Mouse (Mus musculus) cerebellum, adult (tissue): ENCODE results near the gene Sept1.

Experiments
- ATAC-seq: cut with Nextera tagmentation; 2 replicates; pipeline ENCODE4 v1.9.2; 2017; ENCODE audit warnings: mild to moderate bottlenecking, moderate library complexity, mixed read lengths; ENCODE audit not compliant: insufficient number of reproducible peaks, low FRiP score, low TSS enrichment

Gene Sept1

DNA sequence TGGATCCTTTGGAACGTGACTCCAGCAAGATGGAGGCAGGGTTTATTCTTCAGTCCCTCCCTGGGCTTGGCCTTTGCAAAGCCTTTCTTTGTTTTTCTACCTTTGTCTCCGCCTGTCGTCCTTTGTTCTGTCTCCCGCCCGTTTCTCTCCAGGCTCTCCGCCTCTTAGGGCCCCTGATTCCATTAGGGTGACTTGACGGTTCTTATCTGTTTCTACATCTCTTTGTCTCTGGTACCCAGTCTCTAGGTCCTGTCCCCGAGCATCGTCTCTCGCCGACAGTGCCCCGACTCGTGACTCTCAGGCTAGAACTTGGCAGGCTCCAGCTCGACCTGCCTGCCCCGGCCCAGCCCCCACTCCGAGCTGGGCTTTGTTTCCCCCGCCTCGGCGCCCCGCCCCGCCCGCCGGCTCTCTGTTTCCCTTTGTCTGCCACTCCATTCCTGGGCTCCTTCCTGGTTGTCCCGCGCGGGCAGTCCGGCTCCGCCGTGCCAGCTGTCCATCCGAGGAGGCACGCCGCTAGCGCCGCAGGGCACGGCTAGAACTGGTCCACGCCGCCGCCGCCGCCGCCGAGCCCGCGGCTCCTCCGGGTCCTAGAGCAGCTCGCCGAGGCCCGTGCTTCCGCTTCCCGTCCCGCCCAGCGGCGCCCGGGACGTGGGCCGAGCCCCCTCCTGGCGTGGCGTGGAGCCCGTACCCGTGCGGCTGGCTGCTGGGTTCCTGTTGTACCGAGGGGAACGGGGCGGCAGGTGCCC lies at the start of gene Sept1, which contains the start of gene Zfp553:
TSS of gene Sept1 (minus strand) at position 509 of the 746 bp plus-strand sequence.
TSS of gene Zfp553 (plus strand) at position 440 of the 746 bp plus-strand sequence.
- ATAC-seq = peak; percentile 85; the same call in 1 of the 2 replicates

GRCm38 (mm10) chr7:127282190-127282589 lies 49.3 kb upstream of the Sept1 start:
- ATAC-seq = no peak

GRCm38 (mm10) chr7:127281114-127281513 lies 48.2 kb upstream of the Sept1 start:
- no peak for ATAC-seq

GRCm38 (mm10) chr7:127280092-127280491 lies 47.2 kb upstream of the Sept1 start:
- no peak for ATAC-seq

DNA sequence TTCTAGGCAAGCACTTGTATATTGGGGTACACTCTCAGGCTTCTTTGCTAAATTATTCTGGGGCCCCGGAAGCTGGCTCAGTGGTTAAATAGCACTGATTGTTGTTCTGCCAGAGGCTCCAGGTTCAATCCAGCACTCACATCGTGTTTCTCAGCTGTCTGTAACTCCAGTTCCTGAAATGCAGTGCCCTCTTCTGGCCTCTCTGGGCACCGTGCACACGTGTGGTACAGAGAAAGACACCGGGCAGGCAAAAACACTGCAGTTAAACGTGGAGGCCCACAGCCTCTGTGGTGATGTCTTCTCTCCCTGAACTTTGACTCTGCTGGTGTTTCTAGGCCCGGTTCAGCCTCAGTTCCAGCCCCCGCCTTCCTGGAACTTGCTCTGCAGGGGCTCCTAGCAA lies 45.4 kb upstream of the Sept1 start:
- ATAC-seq = no peak

DNA sequence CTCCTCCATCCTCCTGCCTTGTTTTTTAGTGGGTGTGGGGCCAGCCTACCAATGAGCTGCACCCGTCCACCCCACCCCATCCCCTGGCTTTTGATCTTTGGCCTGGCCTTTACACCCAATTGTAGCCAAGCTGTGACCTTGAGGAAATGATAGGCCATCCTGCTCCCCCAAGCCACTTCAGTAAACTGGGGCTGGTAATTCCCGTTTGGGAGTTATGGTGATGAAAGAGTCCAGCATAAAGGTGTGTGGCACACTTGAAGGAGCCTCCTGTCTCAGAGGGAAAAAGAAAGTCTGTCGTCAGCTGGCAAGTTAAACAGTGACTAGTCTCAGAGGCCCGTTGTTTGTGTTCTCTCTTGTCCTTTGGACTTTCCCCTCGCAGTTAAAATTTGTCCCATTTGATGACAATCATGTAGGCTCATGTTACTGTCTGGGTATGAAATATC lies 43.6 kb upstream of the Sept1 start:
- no peak for ATAC-seq

- ATAC-seq = peak; percentile 90; the same call in 1 of the 2 replicates
These were observed 41.2 kb upstream of the Sept1 start, which contains the start of gene Sephs2 for GRCm38 (mm10) chr7:127273925-127274789. TSS of gene Sephs2 (minus strand) at chr7:127274055.

- ATAC-seq = peak; percentile 47; the same call in 1 of the 2 replicates
These were observed 40.4 kb upstream of the Sept1 start for GRCm38 (mm10) chr7:127273118-127273923.

DNA sequence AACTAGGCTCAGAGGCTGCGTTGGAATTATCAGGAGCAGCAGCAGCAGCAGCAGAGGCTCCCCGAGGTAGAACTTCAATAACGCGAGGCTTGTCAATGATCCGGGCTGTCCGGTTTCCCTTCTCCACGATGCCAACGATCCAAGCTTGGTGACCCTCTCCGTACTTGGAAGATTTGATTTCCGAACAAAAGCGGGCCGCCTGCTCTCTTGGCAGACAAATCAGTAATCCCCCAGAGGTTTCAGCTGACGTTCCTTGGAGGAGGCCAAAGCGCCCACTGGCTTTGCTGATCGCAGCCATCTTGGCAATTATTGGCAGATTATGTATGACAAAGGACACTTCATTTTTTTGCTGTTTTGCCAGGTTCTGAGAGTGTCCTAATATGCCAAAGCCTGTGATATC lies 39.6 kb upstream of the Sept1 start:
- no peak for ATAC-seq

DNA sequence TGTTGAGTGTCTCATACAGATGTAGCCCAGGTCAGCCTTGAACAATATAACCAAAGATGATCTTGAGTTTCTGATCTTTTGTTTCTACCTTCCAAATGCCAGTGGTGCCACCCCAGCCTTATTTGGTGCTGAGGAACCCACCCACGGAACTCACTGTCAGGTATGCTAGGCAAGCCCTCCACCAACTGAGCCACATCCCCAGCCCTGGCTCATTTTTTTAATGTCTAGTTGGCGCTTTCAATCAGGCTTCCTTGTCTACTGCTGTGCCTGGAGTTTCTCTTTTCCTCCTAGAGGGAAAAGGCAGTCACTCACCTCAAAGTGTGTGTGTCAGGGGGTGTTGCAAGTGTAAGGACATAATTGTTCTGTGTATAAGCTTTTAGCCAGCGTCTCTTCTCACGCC lies 38.2 kb upstream of the Sept1 start:
- no peak for ATAC-seq

- no peak for ATAC-seq
These were observed 37.7 kb upstream of the Sept1 start for GRCm38 (mm10) chr7:127270666-127271065.

DNA sequence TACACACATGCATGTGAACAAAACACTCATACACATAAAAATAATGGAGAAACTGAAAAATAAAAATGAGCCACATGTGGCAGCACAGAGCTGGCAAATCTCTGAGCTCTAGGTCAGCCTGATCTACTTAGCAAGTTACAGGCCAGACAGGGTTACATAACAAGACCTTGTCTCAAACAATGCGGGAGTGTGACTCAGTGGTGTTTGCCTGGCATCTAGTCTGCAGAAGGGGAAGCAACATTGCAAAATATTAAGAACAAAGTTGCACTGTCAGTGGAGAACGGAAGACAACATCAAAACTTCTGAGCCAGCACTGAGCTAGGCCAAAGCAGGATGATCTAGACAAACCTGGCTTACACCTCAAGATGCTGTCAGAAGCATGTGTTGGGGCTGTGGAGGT lies 37.3 kb upstream of the Sept1 start:
- no peak for ATAC-seq

GRCm38 (mm10) chr7:127263526-127263925 lies 30.6 kb upstream of the Sept1 start:
- ATAC-seq = no peak

GRCm38 (mm10) chr7:127262218-127262961 lies 29.5 kb upstream of the Sept1 start:
- no peak for ATAC-seq

- peak; percentile 98 for ATAC-seq
These were observed 27.6 kb upstream of the Sept1 start, which contains the start of gene Dctpp1 for GRCm38 (mm10) chr7:127260309-127261111. TSS of gene Dctpp1 (minus strand) at chr7:127260709.

DNA sequence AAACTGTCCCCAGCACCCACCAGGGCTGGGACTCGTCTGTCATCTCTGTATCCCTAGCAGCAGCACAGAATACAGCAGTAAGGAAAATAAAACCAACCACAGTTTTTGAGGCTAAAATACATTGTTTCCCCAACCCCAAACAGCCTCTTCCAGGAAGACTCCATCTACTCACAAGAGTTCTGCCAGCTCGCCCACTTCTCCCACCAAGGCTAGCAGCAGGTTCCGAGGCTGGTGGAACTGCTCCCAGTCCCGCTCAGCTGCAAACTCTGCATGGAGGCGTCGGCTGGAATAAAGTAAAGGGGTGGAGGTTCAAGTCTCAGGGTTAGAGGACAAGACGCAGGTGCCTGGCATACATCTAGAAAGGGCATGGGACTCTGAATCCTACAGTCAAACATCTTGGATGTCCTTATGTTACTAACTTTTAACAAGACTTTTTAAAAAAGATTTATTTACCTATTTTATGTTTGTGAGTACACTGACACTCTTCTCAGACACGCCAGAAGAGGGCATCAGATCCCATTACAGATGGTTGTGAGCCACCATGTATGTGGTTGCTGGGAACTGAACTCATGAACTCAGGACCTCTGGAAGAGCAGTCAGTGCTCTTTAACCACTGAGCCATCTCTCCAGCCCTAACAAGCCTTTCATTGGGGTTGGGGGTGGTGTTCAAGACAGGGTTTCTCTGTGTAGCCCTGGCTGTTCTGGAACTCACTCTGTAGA lies 26.4 kb upstream of the Sept1 start:
- no peak for ATAC-seq

DNA sequence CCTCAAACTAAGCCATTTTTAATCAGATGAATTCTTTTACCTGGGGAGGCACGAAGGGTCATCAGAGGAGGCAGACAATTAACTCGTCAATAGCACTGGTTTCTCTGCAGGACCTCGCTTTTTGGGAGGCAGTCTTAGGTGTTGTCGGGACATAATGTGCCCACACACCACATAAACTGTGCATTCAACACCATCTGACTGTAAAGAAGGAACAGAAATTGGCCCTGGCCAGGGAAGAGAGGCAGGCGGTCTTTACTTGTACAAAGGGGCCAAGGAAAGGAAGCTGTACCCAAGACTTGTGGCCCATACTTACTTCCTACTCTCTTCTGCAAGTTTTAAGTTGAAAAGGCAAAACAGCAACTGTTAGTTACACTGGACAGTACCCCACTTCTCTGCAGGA lies 23.6 kb upstream of the Sept1 start:
- no peak for ATAC-seq

DNA sequence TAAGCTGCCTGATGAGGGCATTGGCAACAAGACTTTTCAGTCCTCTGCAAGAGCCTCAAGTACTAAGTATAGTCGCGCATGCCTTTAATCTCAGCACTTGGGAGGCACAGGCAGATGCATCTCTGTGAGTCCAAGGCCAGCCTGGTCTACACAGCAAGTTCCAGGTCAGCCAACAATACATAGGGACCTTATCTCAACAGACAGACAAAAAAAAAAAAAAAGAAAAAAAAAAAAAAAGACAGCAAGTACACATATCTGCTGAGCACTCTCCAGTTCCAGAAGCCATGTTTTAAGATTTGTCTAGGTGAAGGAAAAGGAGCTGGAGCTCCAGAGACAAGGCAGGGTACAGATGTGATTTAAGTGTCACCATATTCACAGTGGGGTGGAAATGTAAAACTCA lies 23.0 kb upstream of the Sept1 start:
- no peak for ATAC-seq
